Mouse (Mus musculus) limb, embryonic 10.5 days (tissue): Measurements from ENCODE around the gene Dgke. TPM values are rescaled to one million over a fixed set of nuclear protein-coding genes. Genes with fewer than 3 reads are reported as not detected.

ENCODE experiments used
- DNase-seq: peaks from one replicate; pipeline ENCODE4 v3.0.0-alpha.2; 2017; ENCODE audit warnings: low spot score
- H3K27ac ChIP-seq: fragments of 300-500 bp; sonication (generic); 2 replicates; pipeline ENCODE4 v1.5.1; 2016; ENCODE audit warnings: mild to moderate bottlenecking
- H3K27me3 ChIP-seq: fragments of 300-500 bp; sonication (generic); 2 replicates; pipeline ENCODE4 v1.6.1; 2016; ENCODE audit warnings: low read depth, mild to moderate bottlenecking; ENCODE audit not compliant: poor library complexity, severe bottlenecking
- H3K36me3 ChIP-seq: fragments of 300-500 bp; sonication (generic); 2 replicates; pipeline ENCODE4 v1.6.1; 2016; ENCODE audit warnings: mild to moderate bottlenecking, moderate library complexity
- H3K4me1 ChIP-seq: fragments of 300-500 bp; sonication (generic); 2 replicates; pipeline ENCODE4 v1.6.1; 2016
- H3K4me3 ChIP-seq: fragments of 300-500 bp; sonication (generic); 2 replicates; pipeline ENCODE4 v1.5.1; 2016; ENCODE audit warnings: mild to moderate bottlenecking, moderate library complexity
- H3K9me3 ChIP-seq: fragments of 300-500 bp; sonication (generic); replicated peaks from 2 replicates; pipeline ENCODE4 v1.6.1; 2016; ENCODE audit warnings: mild to moderate bottlenecking
- WGBS: fragments of 180-500 bp; shearing (Covaris S2); methylation state at CpG from one replicate; pipeline ENCODE4 v1.1.7; 2016; 5-methylcytosine and 5-hydroxymethylcytosine counted together
- polyA plus RNA-seq: library from polyadenylated mRNA; unstranded; fragments of >200 nt; fragmentation: Nextera tagmentation; extraction: Ambion mirVana; gene quantifications from 2 replicates; pipeline ENCODE4 v1.2.1, GENCODE M21; 2016

Gene Dgke
- polyA plus RNA-seq, 1 experiment from 2014 or later = 5.6 TPM

DNA sequence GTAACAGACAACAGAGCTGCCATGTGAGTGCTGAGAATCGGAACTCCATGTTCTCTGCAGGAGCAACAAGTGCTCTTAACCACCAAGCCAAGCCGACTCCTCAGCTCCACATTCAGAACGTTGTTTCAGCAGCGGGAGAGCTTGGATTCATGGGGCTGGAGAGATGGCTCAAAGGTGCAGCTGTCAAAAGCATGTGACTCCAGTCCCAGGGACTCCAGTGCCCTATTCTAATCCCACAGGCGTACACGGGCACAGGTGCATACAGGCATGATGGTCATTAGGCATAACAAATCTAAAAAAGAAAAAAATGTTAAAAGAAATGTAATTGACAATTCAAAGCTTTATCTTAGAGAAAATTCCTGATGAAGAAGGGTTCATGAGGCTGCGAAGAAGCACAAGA, 73.5 kb downstream of the Dgke start:
- no peaks in the 10 kb centered on the region for H3K9me3 ChIP-seq
- H3K27ac ChIP-seq = no peak overlapping the region
- no peaks in the 10 kb centered on the region for H3K4me1 ChIP-seq
- WGBS = 60% methylated on average over 7 of the region's 7 CpGs
- no peak overlapping the region for H3K4me3 ChIP-seq
- H3K36me3 ChIP-seq = peaks cover 23% of the 10 kb centered on the region
- no peak for DNase-seq
- peaks cover 5% of the 10 kb centered on the region for H3K27me3 ChIP-seq

GRCm38 (mm10) chr11:88989530-88989929, 77.1 kb downstream of the Dgke start:
- H3K36me3 ChIP-seq = peaks cover 56% of the 10 kb centered on the region
- no peak for DNase-seq
- no peaks in the 10 kb centered on the region for H3K9me3 ChIP-seq
- no peak overlapping the region for H3K27ac ChIP-seq
- no peaks in the 10 kb centered on the region for H3K27me3 ChIP-seq
- H3K4me1 ChIP-seq = no peaks in the 10 kb centered on the region
- no peak overlapping the region for H3K4me3 ChIP-seq
- WGBS = 73% methylated on average over 5 of the region's 5 CpGs

GRCm38 (mm10) chr11:88988956-88989355, 77.7 kb downstream of the Dgke start:
- Histone ChIP-seq H3K27ac (no peak overlapping the region), H3K36me3 (peaks cover 61% of the 10 kb centered on the region), H3K4me1 (no peaks in the 10 kb centered on the region), H3K27me3 (no peaks in the 10 kb centered on the region), H3K9me3 (no peaks in the 10 kb centered on the region), H3K4me3 (no peak overlapping the region)
- no peak for DNase-seq
- WGBS = 81% methylated on average over 5 of the region's 5 CpGs

- Histone ChIP-seq H3K4me3 (no peak overlapping the region), H3K4me1 (no peaks in the 10 kb centered on the region), H3K27ac (no peak overlapping the region), H3K9me3 (no peaks in the 10 kb centered on the region), H3K27me3 (no peaks in the 10 kb centered on the region), H3K36me3 (peaks cover 83% of the 10 kb centered on the region)
- DNase-seq = no peak
- 82% methylated on average over 10 of the region's 10 CpGs for WGBS
Observed at GRCm38 (mm10) chr11:88986616-88987015, 80.0 kb downstream of the Dgke start.

Other genes starting within 250 kb of the Dgke start
- gene Akap1, start 202.3 kb downstream of the Dgke start, polyA plus RNA-seq = 16.8 and 17.4 TPM in 2 replicates
- 63.3 and 65.9 TPM in 2 replicates for gene Scpep1, start 111.4 kb downstream of the Dgke start, polyA plus RNA-seq
- gene Elobl, start 99.9 kb downstream of the Dgke start, polyA plus RNA-seq = not detected in 2 replicates
- 25.9 and 28.7 TPM in 2 replicates for gene Coil, start 96.6 kb downstream of the Dgke start, polyA plus RNA-seq
- gene Trim25, start 67.5 kb downstream of the Dgke start, polyA plus RNA-seq = 3.0 and 3.4 TPM in 2 replicates
- not detected in 2 replicates for gene Gm525, start 7.0 kb upstream of the Dgke start, polyA plus RNA-seq
- 0.16 and 0.89 TPM in 2 replicates for gene Nog, start 235.5 kb upstream of the Dgke start, polyA plus RNA-seq